Mouse (Mus musculus) E14TG2a.4 (cell line): ENCODE measurements around the gene Celf6.
A peak's percentile ranks its signal among the peaks of the same experiment; 100 is the strongest.

ENCODE experiments used
- H3K27me3 ChIP-seq: 2 replicates; pipeline ENCODE4 v1.6.1; 2014; ENCODE audit warnings: low read length, control low read depth; ENCODE audit not compliant: insufficient read depth
- H3K36me3 ChIP-seq: 2 replicates; pipeline ENCODE4 v1.6.1; 2014; ENCODE audit warnings: low read length, control low read depth; ENCODE audit not compliant: insufficient read depth
- H3K4me1 ChIP-seq: replicated peaks from 2 replicates; pipeline ENCODE4 v1.6.1; 2014; ENCODE audit warnings: low read depth, low read length, control low read depth
- H3K4me3 ChIP-seq: replicated peaks from 2 replicates; pipeline ENCODE4 v1.5.1; 2014; ENCODE audit warnings: mild to moderate bottlenecking, low read length
- H3K9me3 ChIP-seq: 2 replicates; pipeline ENCODE4 v1.6.1; 2014; ENCODE audit warnings: low read length, control low read depth
- CTCF ChIP-seq: conservative IDR thresholded peaks from 2 replicates; pipeline ENCODE4 v1.5.1; 2014; ENCODE audit warnings: low read length
- NANOG ChIP-seq: IDR thresholded peaks from 2 replicates; pipeline ENCODE4 v1.6.1; 2014; ENCODE audit warnings: borderline replicate concordance, low read length, mixed read lengths
- POU5F1 ChIP-seq: IDR thresholded peaks from 2 replicates; pipeline ENCODE4 v1.6.1; 2014; ENCODE audit warnings: low read length, borderline replicate concordance

Celf6 gene

GRCm38 (mm10) chr9:59577844-59578504, at the start of gene Celf6:
Gene Celf6 (plus strand): TSS chr9:59577917.
- H3K4me3 ChIP-seq: peak within 1 kb of the TSS; percentile 77
- H3K36me3 ChIP-seq: no peaks in the 10 kb centered on the region
- peaks cover 33% of the 10 kb centered on the region for H3K4me1 ChIP-seq
- H3K27me3 ChIP-seq: peaks cover 68% of the 10 kb centered on the region
- TF ChIP-seq NANOG (no peak), POU5F1 (no peak), CTCF (no peak)
- no peaks in the 10 kb centered on the region for H3K9me3 ChIP-seq

DNA sequence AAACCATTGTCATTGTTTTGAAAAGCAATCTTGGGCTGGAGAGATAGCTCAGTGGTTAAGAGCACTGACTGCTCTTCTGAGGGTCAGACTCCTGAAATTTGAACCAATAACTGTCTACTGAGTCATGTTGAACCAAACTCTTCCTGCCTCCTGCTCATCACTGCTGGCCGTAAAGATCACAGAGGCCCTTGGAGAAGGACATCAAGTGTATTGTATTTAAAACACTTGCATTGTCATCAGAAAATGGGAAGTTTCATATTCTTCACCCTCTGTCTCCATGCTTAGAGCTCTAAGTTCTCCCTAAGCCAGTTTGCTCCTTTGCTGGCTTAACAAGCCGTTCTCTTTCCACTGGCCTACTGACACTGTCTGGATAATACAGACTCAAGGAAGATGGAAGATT, 49.4 kb upstream of the Celf6 start:
- TF ChIP-seq CTCF (no peak), POU5F1 (no peak), NANOG (no peak)
- H3K4me1 ChIP-seq: peaks cover 30% of the 10 kb centered on the region
- no peaks in the 10 kb centered on the region for H3K36me3 ChIP-seq
- H3K27me3 ChIP-seq: 0 out of 2 replicates have a peak, but pooled peaks cover 2% of the 10 kb centered on the region
- no peaks in the 10 kb centered on the region for H3K9me3 ChIP-seq
- no peak overlapping the region for H3K4me3 ChIP-seq

DNA sequence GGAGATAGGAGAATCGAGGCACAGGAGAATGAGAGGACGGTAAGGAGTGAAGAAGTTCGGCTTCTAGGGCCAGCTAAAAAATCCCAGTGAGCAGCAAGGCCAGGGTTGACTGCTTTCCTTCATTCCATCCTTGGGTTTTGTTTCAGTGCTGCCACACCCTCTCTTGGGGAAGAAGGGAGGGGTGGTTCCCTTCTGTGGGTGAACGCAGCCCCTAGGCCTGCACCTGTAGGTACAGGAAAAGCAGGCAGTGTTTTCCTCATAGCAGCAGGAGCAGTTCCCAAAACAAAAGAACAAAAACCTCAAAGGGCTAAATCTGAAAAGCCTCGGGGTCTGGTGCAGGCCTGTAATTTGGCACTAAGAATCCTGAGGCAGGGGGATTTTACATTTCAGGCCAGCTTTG, 46.1 kb upstream of the Celf6 start:
- Histone ChIP-seq H3K4me1 (peaks cover 36% of the 10 kb centered on the region), H3K4me3 (peak overlapping the region; percentile 45; the same call in 1 of the 2 replicates), H3K36me3 (no peaks in the 10 kb centered on the region), H3K27me3 (no peaks in the 10 kb centered on the region), H3K9me3 (no peaks in the 10 kb centered on the region)
- TF ChIP-seq NANOG (no peak), POU5F1 (no peak)

GRCm38 (mm10) chr9:59533422-59533821, 44.3 kb upstream of the Celf6 start:
- TF ChIP-seq CTCF (no peak), POU5F1 (no peak), NANOG (no peak)

DNA sequence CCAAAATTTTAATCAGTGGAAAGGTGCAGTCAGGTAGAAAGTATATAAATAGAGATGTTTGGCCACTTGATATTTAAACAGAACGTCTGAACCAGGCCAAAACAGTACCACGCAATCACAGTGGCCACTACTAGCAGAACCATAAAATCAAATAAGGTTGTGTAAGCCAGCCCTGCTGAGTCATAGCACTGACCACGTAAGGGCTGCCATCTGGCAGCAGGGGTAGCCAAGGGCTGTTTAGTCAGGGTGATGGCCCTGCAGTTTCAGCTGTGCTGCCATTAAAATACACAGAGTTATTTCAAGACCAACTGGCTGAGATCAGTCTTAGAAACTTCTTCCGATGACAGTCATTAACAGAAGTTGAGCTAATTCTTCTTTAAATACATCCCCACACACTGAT, 43.8 kb upstream of the Celf6 start:
- peaks cover 9% of the 10 kb centered on the region; the same call in 1 of the 2 replicates for H3K27me3 ChIP-seq
- H3K4me3 ChIP-seq: no peak overlapping the region
- H3K9me3 ChIP-seq: no peaks in the 10 kb centered on the region
- H3K4me1 ChIP-seq: peaks cover 42% of the 10 kb centered on the region
- TF ChIP-seq POU5F1 (no peak), CTCF (no peak), NANOG (no peak)
- no peaks in the 10 kb centered on the region for H3K36me3 ChIP-seq

More at GRCm38 (mm10) chr9:59533422-59533821, 44.3 kb upstream of the Celf6 start:
- H3K27me3 ChIP-seq: peaks cover 9% of the 10 kb centered on the region; the same call in 1 of the 2 replicates
- H3K36me3 ChIP-seq: no peaks in the 10 kb centered on the region
- no peaks in the 10 kb centered on the region for H3K9me3 ChIP-seq
- no peak overlapping the region for H3K4me3 ChIP-seq
- peaks cover 40% of the 10 kb centered on the region for H3K4me1 ChIP-seq

- TF ChIP-seq POU5F1 (no peak), CTCF (no peak), NANOG (no peak)
- Histone ChIP-seq H3K36me3 (peaks cover 20% of the 10 kb centered on the region), H3K27me3 (peaks cover 21% of the 10 kb centered on the region), H3K9me3 (no peaks in the 10 kb centered on the region), H3K4me1 (peaks cover 32% of the 10 kb centered on the region), H3K4me3 (no peak overlapping the region)
Observed at GRCm38 (mm10) chr9:59537651-59538050, 40.1 kb upstream of the Celf6 start.

- H3K9me3 ChIP-seq: no peaks in the 10 kb centered on the region
- H3K27me3 ChIP-seq: peaks cover 21% of the 10 kb centered on the region
- H3K4me1 ChIP-seq: peaks cover 39% of the 10 kb centered on the region
- TF ChIP-seq POU5F1: no peak
- no peak for TF ChIP-seq CTCF
- no peak for TF ChIP-seq NANOG
- peak within 1 kb of the TSS; percentile 83 for H3K4me3 ChIP-seq
- H3K36me3 ChIP-seq: peaks cover 26% of the 10 kb centered on the region
Observed at GRCm38 (mm10) chr9:59539441-59540137, 38.1 kb upstream of the Celf6 start, which contains the start of the genes Hexa and Tmem202. Gene Hexa (plus strand): TSS chr9:59539540. Gene Tmem202 (minus strand): TSS chr9:59539847.

DNA sequence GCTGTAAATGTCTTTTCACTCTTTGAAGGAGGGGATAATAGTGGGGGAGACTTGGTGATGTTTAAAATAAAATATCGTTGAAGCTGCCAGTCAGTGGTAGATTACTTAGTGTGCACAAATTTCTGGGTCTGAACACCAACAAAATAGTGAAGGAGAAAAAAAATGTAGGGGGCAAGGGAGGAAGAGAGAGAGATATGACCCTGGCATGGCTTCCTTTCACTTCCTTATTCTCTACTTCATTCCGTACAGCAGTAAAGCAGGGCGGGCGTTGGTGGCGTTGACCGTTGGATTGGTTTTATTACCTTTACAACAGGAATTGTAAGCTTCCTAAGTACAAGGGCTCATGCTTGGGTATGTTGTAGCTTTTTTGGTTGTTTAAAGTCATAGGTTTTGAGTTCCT, 36.1 kb upstream of the Celf6 start:
- Histone ChIP-seq H3K9me3 (no peaks in the 10 kb centered on the region), H3K4me3 (no peak overlapping the region), H3K36me3 (peaks cover 30% of the 10 kb centered on the region), H3K4me1 (peaks cover 42% of the 10 kb centered on the region), H3K27me3 (peaks cover 21% of the 10 kb centered on the region)
- no peak for TF ChIP-seq POU5F1
- no peak for TF ChIP-seq NANOG
- no peak for TF ChIP-seq CTCF

DNA sequence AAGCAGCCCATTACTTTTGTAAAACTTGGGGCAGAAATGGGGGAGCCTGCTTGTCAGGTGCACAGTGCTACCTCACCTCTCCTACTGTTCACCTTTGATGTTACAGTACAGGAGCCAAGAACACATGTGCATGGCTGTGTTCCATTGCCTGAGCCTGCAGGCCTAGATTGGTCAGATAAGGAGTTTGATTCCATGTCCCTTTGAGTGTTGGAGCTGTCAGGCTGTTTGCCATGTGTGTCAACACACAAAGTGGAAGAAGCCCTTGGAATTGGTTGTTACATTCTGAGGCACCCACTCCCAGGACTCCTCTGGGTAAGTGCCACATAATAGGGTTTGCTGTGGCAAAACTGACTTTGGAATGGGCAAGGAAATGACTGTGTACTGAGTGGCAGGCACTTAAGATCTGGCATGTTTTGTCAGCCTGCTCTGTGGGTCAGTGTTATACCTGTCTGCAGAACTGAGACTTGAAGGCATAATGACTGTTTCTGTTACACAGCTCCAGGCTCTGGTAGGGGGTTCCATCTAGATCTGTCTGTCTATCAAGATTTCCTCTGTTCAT, 34.9 kb upstream of the Celf6 start:
- TF ChIP-seq POU5F1: no peak
- TF ChIP-seq CTCF: no peak
- TF ChIP-seq NANOG: no peak
- no peak overlapping the region for H3K4me3 ChIP-seq

More for the DNA sequence above, 34.9 kb upstream of the Celf6 start:
- Histone ChIP-seq H3K4me1 (peaks cover 49% of the 10 kb centered on the region), H3K36me3 (peaks cover 42% of the 10 kb centered on the region), H3K27me3 (peaks cover 18% of the 10 kb centered on the region), H3K9me3 (no peaks in the 10 kb centered on the region)
